ENCODE assay signal across 22 mouse cellular contexts in the genomic region with DNA sequence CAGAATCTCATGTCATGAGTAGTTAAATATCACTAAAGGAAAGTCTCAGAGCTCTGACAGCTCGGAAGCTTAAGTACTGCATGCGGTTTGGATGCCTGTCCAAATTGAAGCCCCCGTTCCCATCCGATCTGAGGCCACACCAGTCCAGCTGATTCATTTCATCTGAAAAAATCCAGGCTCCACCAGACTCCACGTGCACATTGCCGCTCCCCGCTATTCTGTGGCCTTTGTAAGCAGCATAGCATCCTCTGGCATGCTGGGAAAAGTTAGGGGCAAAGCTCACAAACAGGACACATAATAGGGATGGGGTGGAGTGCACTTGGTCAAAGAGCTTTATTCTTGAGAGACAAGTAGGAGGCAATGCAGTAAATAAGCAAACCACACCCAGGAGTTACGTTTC.
DNase-seq lines count a peak whose midpoint lies in the region; ATAC-seq and TF ChIP-seq lines count a peak whose summit lies in the region.
"Had no signal": no experiment of that assay in that cellular context is flagged by ENCODE, and none has a peak within 500 bp of the region (broad histone marks: within the 10 kb centered on the region; RNA-seq: fewer than 3 reads in every experiment).

No protein-coding gene starts in this region.

- TF ChIP-seq CTCF in lung, embryonic 14.5 days (IDR thresholded peaks at IDR 0.05; ENCODE audit: low read depth) = no peak

- no peak overlapping the region for H3K4me2 ChIP-seq in heart, embryonic 11.5 days
- no peak overlapping the region for H3K4me2 ChIP-seq in kidney, embryonic 14.5 days (replicated peaks; ENCODE audit: low read depth, low read length)
- H3K4me2 ChIP-seq in lung, embryonic 14.5 days = no peak overlapping the region
- H3K4me2 ChIP-seq: embryonic facial prominence, embryonic 13.5 days; embryonic facial prominence, embryonic 15.5 days; forebrain, embryonic 12.5 days had no signal

- peak; percentile 54 for DNase-seq in heart, embryonic 10.5 days (ENCODE audit: low spot score)
- peak; percentile 18 for DNase-seq in kidney, postnatal 10 days
- DNase-seq in lung, embryonic 14.5 days = peak; percentile 25
- no peak for DNase-seq in lung, postnatal 4 days
- DNase-seq: adrenal gland, adult 2 months; adrenal gland, postnatal 10 days; adrenal gland, postnatal 25 days; cerebellum, adult 11 months; cerebellum, adult 18-20 months; cerebellum, adult 8-10 months; cerebellum, adult 9-11 months; cerebellum, postnatal 14 days; cerebellum, postnatal 36 days; embryo, embryonic 11 days had no signal

- 80% methylated on average over 8 of the region's 8 CpGs for WGBS in heart, embryonic 10.5 days
- 78% methylated on average over 8 of the region's 8 CpGs for WGBS in heart, embryonic 11.5 days (ENCODE audit: insufficient replicate concordance)
- WGBS in kidney, embryonic 14.5 days = 66% methylated on average over 8 of the region's 8 CpGs
- 62% methylated on average over 8 of the region's 8 CpGs for WGBS in lung, embryonic 14.5 days

- H3K4me1 ChIP-seq in heart, embryonic 10.5 days = peaks cover 16% of the 10 kb centered on the region
- H3K4me1 ChIP-seq in heart, embryonic 11.5 days (ENCODE audit: control insufficient read depth, insufficient read depth, low read length) = peaks cover 13% of the 10 kb centered on the region
- H3K4me1 ChIP-seq in kidney, embryonic 14.5 days (ENCODE audit: control insufficient read depth, insufficient read depth, low read length) = no peaks in the 10 kb centered on the region
- H3K4me1 ChIP-seq in lung, embryonic 14.5 days (ENCODE audit: insufficient read depth) = no peaks in the 10 kb centered on the region
- H3K4me1 ChIP-seq: embryonic facial prominence, embryonic 15.5 days; forebrain, embryonic 12.5 days had no signal

- H3K27ac ChIP-seq in heart, embryonic 10.5 days = no peak overlapping the region
- H3K27ac ChIP-seq in heart, embryonic 11.5 days (ENCODE audit: low read depth, low read length) = no peak overlapping the region
- H3K27ac ChIP-seq in kidney, embryonic 14.5 days (ENCODE audit: low read depth, low read length) = no peak overlapping the region
- H3K27ac ChIP-seq in lung, embryonic 14.5 days (ENCODE audit: low read depth) = no peak overlapping the region
- H3K27ac ChIP-seq: embryonic facial prominence, embryonic 13.5 days; embryonic facial prominence, embryonic 15.5 days; forebrain, embryonic 10.5 days; forebrain, embryonic 12.5 days had no signal

- no peaks in the 10 kb centered on the region for H3K27me3 ChIP-seq in heart, embryonic 10.5 days (ENCODE audit: insufficient read depth, poor library complexity, severe bottlenecking)
- H3K27me3 ChIP-seq in heart, embryonic 11.5 days (ENCODE audit: control insufficient read depth, insufficient read depth, low read length) = no peaks in the 10 kb centered on the region
- H3K27me3 ChIP-seq in kidney, embryonic 14.5 days (ENCODE audit: control insufficient read depth, insufficient read depth, low read length) = no peaks in the 10 kb centered on the region
- no peaks in the 10 kb centered on the region for H3K27me3 ChIP-seq in lung, embryonic 14.5 days (ENCODE audit: insufficient read depth, low read length)
- H3K27me3 ChIP-seq: embryonic facial prominence, embryonic 13.5 days; embryonic facial prominence, embryonic 15.5 days had no signal

- H3K9me3 ChIP-seq in heart, embryonic 10.5 days = no peaks in the 10 kb centered on the region
- H3K9me3 ChIP-seq in heart, embryonic 11.5 days (replicated peaks; ENCODE audit: control insufficient read depth, low read length) = 0 out of 2 replicates have a peak, but pooled peaks cover 2% of the 10 kb centered on the region
- peaks cover 5% of the 10 kb centered on the region; the same call in 1 of the 2 replicates for H3K9me3 ChIP-seq in kidney, embryonic 14.5 days (ENCODE audit: control insufficient read depth, low read length)
- H3K9me3 ChIP-seq in lung, embryonic 14.5 days (ENCODE audit: low read depth, low read length) = no peaks in the 10 kb centered on the region
- H3K9me3 ChIP-seq: embryonic facial prominence, embryonic 13.5 days; embryonic facial prominence, embryonic 15.5 days; forebrain, embryonic 12.5 days had no signal

- no peak for ATAC-seq in heart, embryonic 11.5 days (replicated peaks; ENCODE audit: insufficient number of reproducible peaks, low FRiP score, low TSS enrichment)
- no peak for ATAC-seq in kidney, embryonic 14.5 days (ENCODE audit: low FRiP score, low TSS enrichment)
- no peak for ATAC-seq in lung, embryonic 14.5 days (ENCODE audit: insufficient read depth)
- ATAC-seq: forebrain, embryonic 14.5 days had no signal

- H3K36me3 ChIP-seq in heart, embryonic 10.5 days = peaks cover 5% of the 10 kb centered on the region
- H3K36me3 ChIP-seq in heart, embryonic 11.5 days (ENCODE audit: control insufficient read depth, insufficient read depth, low read length) = no peaks in the 10 kb centered on the region
- H3K36me3 ChIP-seq in kidney, embryonic 14.5 days (ENCODE audit: control insufficient read depth, insufficient read depth, low read length) = no peaks in the 10 kb centered on the region
- H3K36me3 ChIP-seq in lung, embryonic 14.5 days (ENCODE audit: insufficient read depth) = no peaks in the 10 kb centered on the region
- H3K36me3 ChIP-seq: embryonic facial prominence, embryonic 13.5 days; embryonic facial prominence, embryonic 15.5 days; forebrain, embryonic 10.5 days; forebrain, embryonic 12.5 days had no signal

- H3K4me3 ChIP-seq in heart, embryonic 10.5 days = no peak overlapping the region
- H3K4me3 ChIP-seq in heart, embryonic 11.5 days (ENCODE audit: low read depth, low read length) = no peak overlapping the region
- no peak overlapping the region for H3K4me3 ChIP-seq in kidney, embryonic 14.5 days (ENCODE audit: low read length)
- no peak overlapping the region for H3K4me3 ChIP-seq in lung, embryonic 14.5 days (ENCODE audit: low read depth, low read length)
- H3K4me3 ChIP-seq: embryonic facial prominence, embryonic 13.5 days; embryonic facial prominence, embryonic 15.5 days; erythroblast, embryonic 14.5 days; forebrain, embryonic 10.5 days; forebrain, embryonic 12.5 days had no signal

- no peak overlapping the region for H3K9ac ChIP-seq in heart, embryonic 11.5 days (ENCODE audit: low read depth, low read length)
- H3K9ac ChIP-seq in kidney, embryonic 14.5 days (ENCODE audit: low read depth, low read length) = no peak overlapping the region
- H3K9ac ChIP-seq in lung, embryonic 14.5 days = no peak overlapping the region
- H3K9ac ChIP-seq: embryonic facial prominence, embryonic 13.5 days; embryonic facial prominence, embryonic 15.5 days; forebrain, embryonic 12.5 days had no signal

Comparison
In these comparisons a context has a peak if more than half of its experiments do, and no peak if none do; other contexts are left out.
1. DNase-seq: peak in heart, embryonic 10.5 days (single experiment), kidney, postnatal 10 days (single experiment) and lung, embryonic 14.5 days (single experiment); none in lung, postnatal 4 days (0 of 2).